Mouse (Mus musculus) stomach, embryonic 14.5 days (tissue): ENCODE measurements around the gene 1500009C09Rik. TPM values are rescaled to one million over a fixed set of nuclear protein-coding genes. Genes with fewer than 3 reads are reported as not detected.
"Not testable (repeated sequence)": the region's sequence is repeated elsewhere in the genome, so short reads cannot be mapped to it uniquely, and the experiment has no call there.

Experiments used
- ATAC-seq: fragments of 200-750 bp; cut with Nextera tagmentation; 2 replicates; pipeline ENCODE4 v1.8.0; 2017; ENCODE audit warnings: low read depth, moderate TSS enrichment; ENCODE audit not compliant: insufficient number of reproducible peaks, insufficient read depth, low FRiP score
- H3K27ac ChIP-seq: fragments of 300-500 bp; sonication (generic); 2 replicates; pipeline ENCODE4 v1.5.1; 2014; ENCODE audit warnings: mild to moderate bottlenecking, low read length, moderate library complexity, mixed read lengths
- H3K27me3 ChIP-seq: fragments of 300-500 bp; sonication (generic); 2 replicates; pipeline ENCODE4 v1.6.1; 2014; ENCODE audit warnings: low read length, control low read depth, mixed read lengths; ENCODE audit not compliant: control insufficient read depth, insufficient read depth
- H3K36me3 ChIP-seq: fragments of 300-500 bp; sonication (generic); 2 replicates; pipeline ENCODE4 v1.6.1; 2014; ENCODE audit warnings: mild to moderate bottlenecking, control low read depth, low read length, moderate library complexity, mixed read lengths; ENCODE audit not compliant: control insufficient read depth, insufficient read depth
- H3K4me1 ChIP-seq: fragments of 300-500 bp; sonication (generic); 2 replicates; pipeline ENCODE4 v1.6.1; 2014; ENCODE audit warnings: low read length, control low read depth, mixed read lengths; ENCODE audit not compliant: control insufficient read depth, insufficient read depth
- H3K4me2 ChIP-seq: fragments of 300-500 bp; sonication (generic); replicated peaks from 2 replicates; pipeline ENCODE4 v1.6.1; 2014; ENCODE audit warnings: low read depth, low read length, control low read depth
- H3K4me3 ChIP-seq: fragments of 300-500 bp; sonication (generic); 2 replicates; pipeline ENCODE4 v1.5.1; 2014; ENCODE audit warnings: low read depth, low read length, control low read depth
- H3K9ac ChIP-seq: fragments of 300-500 bp; sonication (generic); replicated peaks from 2 replicates; pipeline ENCODE4 v1.6.1; 2014; ENCODE audit warnings: low read depth, mild to moderate bottlenecking, control low read depth, low read length, moderate library complexity, mixed read lengths
- H3K9me3 ChIP-seq: fragments of 300-500 bp; sonication (generic); 2 replicates; pipeline ENCODE4 v1.6.1; 2016; ENCODE audit warnings: low read depth, low read length, control low read depth; ENCODE audit not compliant: control insufficient read depth
- WGBS: fragments of 180-500 bp; shearing (Covaris S2); extraction: QIAGEN DNeasy Blood & Tissue Kit; methylation state at CpG from one replicate; pipeline ENCODE4 v1.1.7; 2014; 5-methylcytosine and 5-hydroxymethylcytosine counted together
- polyA plus RNA-seq: library from polyadenylated mRNA; unstranded; fragments of >200 nt; fragmentation: Nextera tagmentation; extraction: Ambion mirVana; gene quantifications from 2 replicates; pipeline ENCODE4 v1.2.1, GENCODE M21; 2014

The 1500009C09Rik gene
- polyA plus RNA-seq, 1 experiment from 2014 or later: not detected

GRCm38 (mm10) chr15:82235661-82236060, 16.5 kb upstream of the 1500009C09Rik start:
- 0 out of 2 replicates have a peak, but pooled peaks have one; percentile 35 for ATAC-seq
- H3K4me3 ChIP-seq: no peak overlapping the region
- H3K27me3 ChIP-seq: no peaks in the 10 kb centered on the region
- no peaks in the 10 kb centered on the region for H3K4me1 ChIP-seq
- 62% methylated on average over 10 of the region's 10 CpGs for WGBS
- no peak overlapping the region for H3K9ac ChIP-seq
- no peak overlapping the region for H3K27ac ChIP-seq
- H3K4me2 ChIP-seq: no peak overlapping the region
- no peaks in the 10 kb centered on the region for H3K9me3 ChIP-seq
- H3K36me3 ChIP-seq: no peaks in the 10 kb centered on the region

- ATAC-seq: peak; percentile 40; the same call in 1 of the 2 replicates
- no peaks in the 10 kb centered on the region for H3K27me3 ChIP-seq
- no peaks in the 10 kb centered on the region for H3K4me1 ChIP-seq
- H3K4me3 ChIP-seq: no peak overlapping the region
- 18% methylated on average over 5 of the region's 5 CpGs for WGBS
- H3K36me3 ChIP-seq: no peaks in the 10 kb centered on the region
- no peak overlapping the region for H3K4me2 ChIP-seq
- no peak overlapping the region for H3K9ac ChIP-seq
- no peaks in the 10 kb centered on the region for H3K9me3 ChIP-seq
- no peak overlapping the region for H3K27ac ChIP-seq
These were observed 15.6 kb upstream of the 1500009C09Rik start for GRCm38 (mm10) chr15:82236565-82236964.

- no peaks in the 10 kb centered on the region for H3K9me3 ChIP-seq
- H3K9ac ChIP-seq: 0 out of 2 replicates have a peak overlapping the region, but pooled peaks have one; percentile 57
- no peak for ATAC-seq
- WGBS: 78% methylated on average over 3 of the region's 3 CpGs
- peak overlapping the region; percentile 90 for H3K4me2 ChIP-seq
- H3K36me3 ChIP-seq: no peaks in the 10 kb centered on the region
- H3K4me3 ChIP-seq: peak overlapping the region; percentile 63
- H3K27me3 ChIP-seq: no peaks in the 10 kb centered on the region
- H3K27ac ChIP-seq: no peak overlapping the region
- 0 out of 2 replicates have a peak, but pooled peaks cover 4% of the 10 kb centered on the region for H3K4me1 ChIP-seq
These were observed 8.9 kb upstream of the 1500009C09Rik start for GRCm38 (mm10) chr15:82243311-82243710.

GRCm38 (mm10) chr15:82243742-82244114, 8.5 kb upstream of the 1500009C09Rik start:
- 3% methylated on average over 12 of the region's 12 CpGs for WGBS
- peak overlapping the region; percentile 34; the same call in 1 of the 2 replicates for H3K27ac ChIP-seq
- 0 out of 2 replicates have a peak, but pooled peaks cover 4% of the 10 kb centered on the region for H3K4me1 ChIP-seq
- H3K9me3 ChIP-seq: no peaks in the 10 kb centered on the region
- H3K4me3 ChIP-seq: peak overlapping the region; percentile 63
- no peaks in the 10 kb centered on the region for H3K36me3 ChIP-seq
- H3K9ac ChIP-seq: peak overlapping the region; percentile 57
- no peak for ATAC-seq
- peak overlapping the region; percentile 90 for H3K4me2 ChIP-seq
- H3K27me3 ChIP-seq: no peaks in the 10 kb centered on the region

GRCm38 (mm10) chr15:82244115-82244804, 7.9 kb upstream of the 1500009C09Rik start, which contains the start of gene Cenpm:
Gene Cenpm (minus strand): TSS chr15:82244748.
- peak; percentile 95 for ATAC-seq
- WGBS: under 1% methylated on average over 65 of the region's 65 CpGs

GRCm38 (mm10) chr15:82244805-82245161, 7.4 kb upstream of the 1500009C09Rik start:
- WGBS: 22% methylated on average over 9 of the region's 9 CpGs
- Histone ChIP-seq H3K4me2 (peak overlapping the region; percentile 90), H3K4me3 (peak overlapping the region; percentile 63), H3K9ac (peak overlapping the region; percentile 57; the same call in 1 of the 2 replicates)
- not testable (repeated sequence) for H3K36me3 ChIP-seq, H3K4me1 ChIP-seq, H3K27ac ChIP-seq, ATAC-seq, H3K9me3 ChIP-seq, H3K27me3 ChIP-seq

More at GRCm38 (mm10) chr15:82244115-82244804, 7.9 kb upstream of the 1500009C09Rik start, which contains the start of gene Cenpm:
- peak within 1 kb of the TSS; percentile 63 for H3K4me3 ChIP-seq
- H3K4me1 ChIP-seq: 0 out of 2 replicates have a peak, but pooled peaks cover 4% of the 10 kb centered on the region
- H3K9ac ChIP-seq: peak within 1 kb of the TSS; percentile 57
- no peaks in the 10 kb centered on the region for H3K9me3 ChIP-seq
- H3K36me3 ChIP-seq: no peaks in the 10 kb centered on the region
- H3K27ac ChIP-seq: peak within 1 kb of the TSS; percentile 69; the same call in 1 of the 2 replicates
- H3K27me3 ChIP-seq: no peaks in the 10 kb centered on the region
- peak within 1 kb of the TSS; percentile 90 for H3K4me2 ChIP-seq

- Histone ChIP-seq H3K4me1 (0 out of 2 replicates have a peak, but pooled peaks cover 4% of the 10 kb centered on the region), H3K4me2 (no peak overlapping the region), H3K36me3 (no peaks in the 10 kb centered on the region), H3K4me3 (no peak overlapping the region), H3K9me3 (no peaks in the 10 kb centered on the region), H3K9ac (no peak overlapping the region), H3K27me3 (no peaks in the 10 kb centered on the region), H3K27ac (no peak overlapping the region)
- WGBS: 73% methylated on average over 3 of the region's 3 CpGs
- no peak for ATAC-seq
These were observed 4.9 kb upstream of the 1500009C09Rik start for GRCm38 (mm10) chr15:82247131-82247776.

- no peak overlapping the region for H3K9ac ChIP-seq
- 95% methylated on average over 3 of the region's 3 CpGs for WGBS
These were observed 618 bp upstream of the 1500009C09Rik start for GRCm38 (mm10) chr15:82251579-82251978.

More at GRCm38 (mm10) chr15:82251579-82251978, 618 bp upstream of the 1500009C09Rik start:
- Histone ChIP-seq H3K4me3 (no peak overlapping the region), H3K36me3 (no peaks in the 10 kb centered on the region), H3K4me1 (no peaks in the 10 kb centered on the region), H3K9me3 (no peaks in the 10 kb centered on the region), H3K27ac (no peak overlapping the region), H3K4me2 (no peak overlapping the region), H3K27me3 (no peaks in the 10 kb centered on the region)
- no peak for ATAC-seq
